Mouse (Mus musculus) liver, postnatal 0 days (tissue): Measurements from ENCODE around the gene Tcf20.

Experiments
- CTCF ChIP-seq: sonication (generic); IDR thresholded peaks from 2 replicates; pipeline ENCODE4 v1.5.1; 2016; ENCODE audit warnings: antibody characterized with exemption, low read depth
- EP300 ChIP-seq: IDR thresholded peaks from 2 replicates; pipeline ENCODE4 v1.6.1; 2016; ENCODE audit warnings: antibody characterized with exemption, low read depth, mild to moderate bottlenecking

DNA sequence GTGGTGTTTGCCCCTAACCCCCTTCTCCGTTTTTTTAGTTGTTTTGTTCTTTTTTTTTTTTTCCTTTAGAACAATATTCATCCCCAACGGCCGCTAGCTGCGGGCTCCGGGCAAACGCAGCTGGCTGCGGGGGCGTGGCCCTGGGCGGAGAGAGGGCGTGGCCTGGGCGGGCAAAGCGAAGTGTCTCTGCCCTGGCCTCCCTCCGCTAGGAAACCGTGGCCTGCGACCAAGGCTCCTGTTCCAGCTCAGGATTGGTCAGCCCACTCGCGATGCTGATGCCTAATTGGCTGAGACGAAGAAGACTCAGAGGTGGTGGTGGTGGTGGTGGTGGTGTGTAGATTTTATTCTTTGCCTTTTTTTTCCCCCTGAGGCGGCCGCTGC lies at the start of gene Tcf20:
- TF ChIP-seq CTCF (no peak), EP300 (no peak)
